Mouse (Mus musculus) heart, postnatal 0 days (tissue): ENCODE results near the gene Pi16. TPM values are rescaled to one million over a fixed set of nuclear protein-coding genes. Genes with fewer than 3 reads are reported as not detected.

ENCODE experiments used
- ATAC-seq: fragments of 200-750 bp; cut with Nextera tagmentation; 2 replicates; pipeline ENCODE4 v1.8.0; 2017; ENCODE audit warnings: low read depth, moderate number of reproducible peaks, moderate library complexity; ENCODE audit not compliant: insufficient read depth
- DNase-seq: peaks from one replicate; pipeline ENCODE4 v3.0.0-alpha.2; 2016; ENCODE audit warnings: low spot score
- H3K27ac ChIP-seq: fragments of 300-500 bp; sonication (generic); 2 replicates; pipeline ENCODE4 v1.5.1; 2014; ENCODE audit warnings: low read depth, mild to moderate bottlenecking
- H3K27me3 ChIP-seq: fragments of 300-500 bp; sonication (generic); 2 replicates; pipeline ENCODE4 v1.6.1; 2014; ENCODE audit warnings: low read length, mixed read lengths; ENCODE audit not compliant: control insufficient read depth, insufficient read depth
- H3K36me3 ChIP-seq: fragments of 300-500 bp; sonication (generic); replicated peaks from 2 replicates; pipeline ENCODE4 v1.6.1; 2014; ENCODE audit warnings: low read length, mixed read lengths; ENCODE audit not compliant: control insufficient read depth, insufficient read depth
- H3K4me1 ChIP-seq: fragments of 300-500 bp; sonication (generic); 2 replicates; pipeline ENCODE4 v1.6.1; 2014; ENCODE audit warnings: antibody characterized with exemption; ENCODE audit not compliant: control insufficient read depth, insufficient read depth
- H3K4me2 ChIP-seq: fragments of 300-500 bp; sonication (generic); 2 replicates; pipeline ENCODE4 v1.6.1; 2014; ENCODE audit warnings: low read depth, mild to moderate bottlenecking, low read length, moderate library complexity
- H3K4me3 ChIP-seq: fragments of 300-500 bp; sonication (generic); 2 replicates; pipeline ENCODE4 v1.5.1; 2014; ENCODE audit warnings: low read depth, low read length
- H3K9ac ChIP-seq: fragments of 300-500 bp; sonication (generic); replicated peaks from 2 replicates; pipeline ENCODE4 v1.6.1; 2014; ENCODE audit warnings: low read depth, low read length, mixed read lengths
- H3K9me3 ChIP-seq: fragments of 300-500 bp; sonication (generic); replicated peaks from 2 replicates; pipeline ENCODE4 v1.6.1; 2016; ENCODE audit warnings: low read length; ENCODE audit not compliant: control insufficient read depth
- CTCF ChIP-seq: IDR thresholded peaks from 2 replicates; pipeline ENCODE4 v1.5.1; 2016; ENCODE audit warnings: antibody characterized with exemption, control low read depth, low read depth
- EP300 ChIP-seq: IDR thresholded peaks from 2 replicates; pipeline ENCODE4 v1.6.1; 2016; ENCODE audit warnings: antibody characterized with exemption, low read depth
- WGBS: fragments of 180-500 bp; shearing (Covaris S2); extraction: QIAGEN DNeasy Blood & Tissue Kit; methylation state at CpG from one replicate; pipeline ENCODE4 v1.1.7; 2014; 5-methylcytosine and 5-hydroxymethylcytosine counted together
- polyA plus RNA-seq: library from polyadenylated mRNA; unstranded; fragments of >200 nt; fragmentation: Nextera tagmentation; extraction: Ambion mirVana; gene quantifications from 2 replicates; pipeline ENCODE4 v1.2.1, GENCODE M21; 2015
- total RNA-seq: library from RNA; depleted of rRNA; stranded (reverse); fragments of >200 nt; gene quantifications from 2 replicates; pipeline ENCODE4 v1.2.3, GENCODE M21; 2014; ENCODE audit warnings: low replicate concordance

Gene Pi16
- total and polyA plus RNA-seq, 2 experiments from 2014 or later, result 4.5 to 12.4 TPM

GRCm38 (mm10) chr17:29355841-29356478, 38.5 kb downstream of the Pi16 start:
- peak; percentile 86 for ATAC-seq
- 3% methylated on average over 17 of the region's 17 CpGs for WGBS
- H3K27ac ChIP-seq, result peak overlapping the region; percentile 98
- peak overlapping the region; percentile 33; the same call in 1 of the 2 replicates for H3K4me3 ChIP-seq
- H3K4me2 ChIP-seq, result peak overlapping the region; percentile 58
- no peaks in the 10 kb centered on the region for H3K36me3 ChIP-seq
- peak; percentile 91 for DNase-seq
- H3K4me1 ChIP-seq, result peaks cover 20% of the 10 kb centered on the region
- H3K9ac ChIP-seq, result peak overlapping the region; percentile 40
- TF ChIP-seq CTCF (no peak), EP300 (peak; percentile 54; the same call in 1 of the 2 replicates)
- H3K9me3 ChIP-seq, result no peaks in the 10 kb centered on the region
- no peaks in the 10 kb centered on the region for H3K27me3 ChIP-seq

GRCm38 (mm10) chr17:29356479-29356856, 39.0 kb downstream of the Pi16 start:
- H3K4me3 ChIP-seq, result peak overlapping the region; percentile 33
- H3K4me2 ChIP-seq, result peak overlapping the region; percentile 58
- no peaks in the 10 kb centered on the region for H3K27me3 ChIP-seq
- H3K4me1 ChIP-seq, result peaks cover 20% of the 10 kb centered on the region
- peak; percentile 81; the same call in 1 of the 2 replicates for TF ChIP-seq EP300
- TF ChIP-seq CTCF, result no peak
- peak overlapping the region; percentile 40 for H3K9ac ChIP-seq
- H3K27ac ChIP-seq, result peak overlapping the region; percentile 98
- 3% methylated on average over 11 of the region's 11 CpGs for WGBS
- H3K9me3 ChIP-seq, result no peaks in the 10 kb centered on the region
- ATAC-seq (peak; percentile 89), DNase-seq (peak; percentile 95)
- H3K36me3 ChIP-seq, result no peaks in the 10 kb centered on the region

- TF ChIP-seq CTCF (no peak), EP300 (no peak)
- WGBS, result 17% methylated on average over 9 of the region's 9 CpGs
- Histone ChIP-seq H3K4me2 (peak overlapping the region; percentile 58), H3K9ac (peak overlapping the region; percentile 40), H3K27ac (peak overlapping the region; percentile 98), H3K27me3 (no peaks in the 10 kb centered on the region), H3K4me1 (peaks cover 20% of the 10 kb centered on the region), H3K9me3 (no peaks in the 10 kb centered on the region), H3K36me3 (no peaks in the 10 kb centered on the region), H3K4me3 (peak overlapping the region; percentile 33)
- ATAC-seq, result no peak
- no peak for DNase-seq
Observed at GRCm38 (mm10) chr17:29356882-29357281, 39.4 kb downstream of the Pi16 start.

- Histone ChIP-seq H3K4me3 (no peak overlapping the region), H3K27ac (no peak overlapping the region), H3K27me3 (no peaks in the 10 kb centered on the region), H3K4me2 (no peak overlapping the region), H3K9me3 (no peaks in the 10 kb centered on the region), H3K4me1 (peaks cover 20% of the 10 kb centered on the region), H3K9ac (no peak overlapping the region), H3K36me3 (no peaks in the 10 kb centered on the region)
- no peak for TF ChIP-seq CTCF
- ATAC-seq (no peak), DNase-seq (no peak)
- 70% methylated on average over 3 of the region's 3 CpGs for WGBS
Observed at GRCm38 (mm10) chr17:29358928-29359327, 41.4 kb downstream of the Pi16 start.

GRCm38 (mm10) chr17:29360761-29361221, 43.3 kb downstream of the Pi16 start, which contains the start of gene Fgd2:
TSS of gene Fgd2 (plus strand) at chr17:29360914.
- H3K9ac ChIP-seq, result no peak within 1 kb of the TSS
- peaks cover 12% of the 10 kb centered on the region for H3K4me1 ChIP-seq
- no peak within 1 kb of the TSS for H3K4me3 ChIP-seq
- H3K36me3 ChIP-seq, result no peaks in the 10 kb centered on the region
- no peak within 1 kb of the TSS for H3K27ac ChIP-seq
- ATAC-seq (no peak), DNase-seq (no peak)
- 0 out of 2 replicates have a peak within 1 kb of the TSS, but pooled peaks have one; percentile 2 for H3K4me2 ChIP-seq
- no peaks in the 10 kb centered on the region for H3K9me3 ChIP-seq
- no peaks in the 10 kb centered on the region for H3K27me3 ChIP-seq
- TF ChIP-seq CTCF (no peak; the same call in 1 of the 2 replicates), EP300 (no peak)
- 20% methylated on average over 5 of the region's 5 CpGs for WGBS
